Mouse (Mus musculus): ENCODE data around the gene Xntrpc.

Gene Xntrpc

DNA sequence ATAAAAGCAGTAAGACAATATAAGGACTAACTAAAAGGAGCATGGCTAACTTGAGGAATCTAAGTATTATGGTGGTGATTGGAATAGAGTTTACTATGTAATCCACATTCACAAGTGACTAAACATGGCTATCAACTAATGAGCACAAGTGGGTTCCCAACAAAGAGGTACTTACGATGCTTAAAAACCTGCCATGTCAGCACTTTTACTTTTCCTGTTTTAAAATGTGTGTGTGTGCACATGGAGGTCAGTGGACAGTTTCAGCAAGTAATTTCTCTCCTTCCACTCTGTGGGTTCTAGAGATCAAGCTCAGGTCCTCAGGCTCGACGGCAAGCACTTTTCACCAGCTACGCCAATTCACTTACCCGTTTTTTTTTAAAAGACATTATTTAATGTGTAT, 72.4 kb downstream of the Xntrpc start:
- no peak for ATAC-seq (ENCODE audit: low TSS enrichment)

Data from frontal cortex, adult (tissue).